ENCODE assay signal across 24 mouse cellular contexts in the genomic region with DNA sequence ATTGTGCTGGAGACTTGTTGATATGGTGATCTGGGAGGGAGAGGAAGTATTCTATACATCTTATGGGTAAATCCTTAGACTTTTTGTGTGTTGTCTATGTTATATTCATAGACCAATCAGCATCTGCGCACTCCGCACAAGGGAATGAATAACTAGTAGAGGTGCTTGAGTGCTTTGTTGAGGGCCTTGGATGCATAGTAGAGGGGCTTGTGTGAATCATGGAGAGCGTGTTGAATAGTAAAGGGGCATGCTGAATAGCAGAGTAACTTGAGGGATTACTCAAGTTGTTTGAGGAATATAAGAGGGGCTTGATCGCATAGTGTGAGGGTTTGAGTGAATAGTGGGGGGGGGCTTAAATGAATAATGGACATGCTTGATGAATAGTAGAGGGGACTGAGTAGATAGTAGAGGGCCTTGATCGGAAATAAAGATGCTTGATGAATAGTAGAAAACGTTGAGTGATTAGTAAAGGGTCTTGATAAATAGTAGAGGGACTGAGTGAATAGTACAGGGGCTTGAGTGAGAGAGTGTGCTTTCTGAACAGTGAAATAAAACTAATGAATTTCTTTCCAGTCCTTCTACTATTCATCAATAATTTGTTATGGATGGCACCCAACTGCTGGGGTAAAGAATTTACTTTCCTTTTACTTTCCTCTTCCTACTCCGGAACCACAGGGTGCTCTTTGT.
A peak's percentile ranks its signal among the peaks of the same experiment; 100 is the strongest.
DNase-seq lines count a peak whose midpoint lies in the region; ATAC-seq and TF ChIP-seq lines count a peak whose summit lies in the region.
"Had no signal": no experiment of that assay in that cellular context is flagged by ENCODE, and none has a peak within 500 bp of the region (broad histone marks: within the 10 kb centered on the region; RNA-seq: fewer than 3 reads in every experiment).

No protein-coding gene starts in this region.

- no peaks in the 10 kb centered on the region for H3K9me3 ChIP-seq in forebrain, embryonic 13.5 days (replicated peaks)
- H3K9me3 ChIP-seq in forebrain, embryonic 15.5 days, result no peaks in the 10 kb centered on the region
- H3K9me3 ChIP-seq in midbrain, embryonic 12.5 days, result no peaks in the 10 kb centered on the region
- no peaks in the 10 kb centered on the region for H3K9me3 ChIP-seq in midbrain, embryonic 14.5 days (ENCODE audit: control insufficient read depth, low read length)
- H3K9me3 ChIP-seq: embryonic facial prominence, embryonic 15.5 days; heart, embryonic 12.5 days; hindbrain, embryonic 10.5 days had no signal

- H3K4me3 ChIP-seq in forebrain, embryonic 13.5 days, result no peak overlapping the region
- H3K4me3 ChIP-seq in forebrain, embryonic 15.5 days, result no peak overlapping the region
- H3K4me3 ChIP-seq in midbrain, embryonic 12.5 days, result no peak overlapping the region
- H3K4me3 ChIP-seq in midbrain, embryonic 14.5 days (replicated peaks; ENCODE audit: low read depth, low read length), result no peak overlapping the region
- H3K4me3 ChIP-seq: embryonic facial prominence, embryonic 15.5 days; erythroblast, embryonic 14.5 days; gastrocnemius, adult 2 months; heart, embryonic 12.5 days; hindbrain, embryonic 10.5 days had no signal

- WGBS in forebrain, embryonic 13.5 days, result 48% methylated on average over 7 of the region's 7 CpGs
- 57% methylated on average over 7 of the region's 7 CpGs for WGBS in forebrain, embryonic 15.5 days
- 58% methylated on average over 7 of the region's 7 CpGs for WGBS in midbrain, embryonic 12.5 days
- WGBS in midbrain, embryonic 14.5 days, result 70% methylated on average over 7 of the region's 7 CpGs

- H3K9ac ChIP-seq in forebrain, embryonic 13.5 days, result no peak overlapping the region
- no peak overlapping the region for H3K9ac ChIP-seq in forebrain, embryonic 15.5 days (replicated peaks)
- no peak overlapping the region for H3K9ac ChIP-seq in midbrain, embryonic 12.5 days (replicated peaks)
- H3K9ac ChIP-seq in midbrain, embryonic 14.5 days (replicated peaks; ENCODE audit: low read length), result no peak overlapping the region
- H3K9ac ChIP-seq: embryonic facial prominence, embryonic 15.5 days; heart, embryonic 12.5 days had no signal

- peak; percentile 2 for DNase-seq in embryo, embryonic 10.5 days (ENCODE audit: low spot score)
- no peak for DNase-seq in embryo, embryonic 9.5 days (ENCODE audit: extremely low spot score)
- DNase-seq in midbrain, embryonic 14.5 days, result no peak
- DNase-seq in brain, embryonic 14.5 days (ENCODE audit: low read depth), result peak; percentile 37
- DNase-seq: adrenal gland, adult 8-10 months; adrenal gland, postnatal 36 days; B cell, adult 2 months; cerebellum, adult 11 months; cerebellum, adult 8-10 months; cerebellum, postnatal 14 days; gastrocnemius, adult 2 months; gastrocnemius, postnatal 25 days had no signal

- H3K36me3 ChIP-seq in forebrain, embryonic 13.5 days (ENCODE audit: poor library complexity, severe bottlenecking), result no peaks in the 10 kb centered on the region
- no peaks in the 10 kb centered on the region for H3K36me3 ChIP-seq in forebrain, embryonic 15.5 days
- no peaks in the 10 kb centered on the region for H3K36me3 ChIP-seq in midbrain, embryonic 12.5 days
- H3K36me3 ChIP-seq in midbrain, embryonic 14.5 days (ENCODE audit: control insufficient read depth, insufficient read depth, low read length), result no peaks in the 10 kb centered on the region
- H3K36me3 ChIP-seq: embryonic facial prominence, embryonic 15.5 days; G1E; heart, embryonic 12.5 days; hindbrain, embryonic 10.5 days had no signal

- no peaks in the 10 kb centered on the region for H3K27me3 ChIP-seq in forebrain, embryonic 13.5 days
- no peaks in the 10 kb centered on the region for H3K27me3 ChIP-seq in forebrain, embryonic 15.5 days
- no peaks in the 10 kb centered on the region for H3K27me3 ChIP-seq in midbrain, embryonic 12.5 days
- no peaks in the 10 kb centered on the region for H3K27me3 ChIP-seq in midbrain, embryonic 14.5 days (ENCODE audit: control insufficient read depth, insufficient read depth, low read length)
- H3K27me3 ChIP-seq: embryonic facial prominence, embryonic 15.5 days; heart, embryonic 12.5 days had no signal

- H3K4me1 ChIP-seq in forebrain, embryonic 13.5 days, result no peaks in the 10 kb centered on the region
- no peaks in the 10 kb centered on the region for H3K4me1 ChIP-seq in forebrain, embryonic 15.5 days
- no peaks in the 10 kb centered on the region for H3K4me1 ChIP-seq in midbrain, embryonic 12.5 days
- H3K4me1 ChIP-seq in midbrain, embryonic 14.5 days (ENCODE audit: control insufficient read depth, insufficient read depth, low read length), result no peaks in the 10 kb centered on the region
- H3K4me1 ChIP-seq: embryonic facial prominence, embryonic 15.5 days; heart, embryonic 12.5 days; hindbrain, embryonic 10.5 days had no signal

- H3K27ac ChIP-seq in forebrain, embryonic 13.5 days, result no peak overlapping the region
- H3K27ac ChIP-seq in forebrain, embryonic 15.5 days (replicated peaks), result no peak overlapping the region
- no peak overlapping the region for H3K27ac ChIP-seq in midbrain, embryonic 12.5 days (replicated peaks)
- H3K27ac ChIP-seq in midbrain, embryonic 14.5 days (replicated peaks; ENCODE audit: low read depth, low read length), result no peak overlapping the region
- H3K27ac ChIP-seq: embryonic facial prominence, embryonic 15.5 days; gastrocnemius, adult 2 months; hindbrain, embryonic 10.5 days had no signal

- no peak overlapping the region for H3K4me2 ChIP-seq in forebrain, embryonic 13.5 days
- no peak overlapping the region for H3K4me2 ChIP-seq in forebrain, embryonic 15.5 days (replicated peaks)
- H3K4me2 ChIP-seq in midbrain, embryonic 12.5 days (replicated peaks), result no peak overlapping the region
- no peak overlapping the region for H3K4me2 ChIP-seq in midbrain, embryonic 14.5 days (ENCODE audit: low read length)
- H3K4me2 ChIP-seq: embryonic facial prominence, embryonic 15.5 days; heart, embryonic 12.5 days had no signal

- TF ChIP-seq CTCF in brain, embryonic 14.5 days (IDR thresholded peaks at IDR 0.05; ENCODE audit: borderline replicate concordance, extremely low read depth, insufficient read depth, insufficient read length), result no peak

- peak; percentile 21; the same call in 1 of the 2 replicates for ATAC-seq in forebrain, embryonic 13.5 days
- ATAC-seq in forebrain, embryonic 15.5 days (replicated peaks), result no peak
- ATAC-seq in midbrain, embryonic 12.5 days (ENCODE audit: low FRiP score, low read depth), result peak; percentile 69
- no peak for ATAC-seq in midbrain, embryonic 14.5 days (ENCODE audit: low FRiP score, low TSS enrichment)
- ATAC-seq: CD4-positive, CD25-positive, alpha-beta regulatory T cell, adult 4 months; hindbrain, embryonic 16.5 days; inflammation-experienced regulatory T-cells, adult 6 months; intestine, postnatal 0 days had no signal

- no peak for TF ChIP-seq POLR2A in brain, embryonic 14.5 days (IDR thresholded peaks at IDR 0.05; ENCODE audit: borderline replicate concordance, extremely low read depth, insufficient read depth, insufficient read length, poor library complexity, severe bottlenecking)

Comparison
In these comparisons a context has a peak if more than half of its experiments do, and no peak if none do; other contexts are left out.
1. DNase-seq: peak in embryo, embryonic 10.5 days (single experiment) and brain, embryonic 14.5 days (single experiment); none in embryo, embryonic 9.5 days (single experiment) and midbrain, embryonic 14.5 days (single experiment).
2. ATAC-seq: peak in forebrain, embryonic 13.5 days (single experiment) and midbrain, embryonic 12.5 days (single experiment); none in forebrain, embryonic 15.5 days (single experiment) and midbrain, embryonic 14.5 days (single experiment).